Mouse (Mus musculus): ENCODE results near the gene Tmem95.
"Not testable (repeated sequence)": the region's sequence is repeated elsewhere in the genome, so short reads cannot be mapped to it uniquely, and the experiment has no call there.

The Tmem95 gene

DNA sequence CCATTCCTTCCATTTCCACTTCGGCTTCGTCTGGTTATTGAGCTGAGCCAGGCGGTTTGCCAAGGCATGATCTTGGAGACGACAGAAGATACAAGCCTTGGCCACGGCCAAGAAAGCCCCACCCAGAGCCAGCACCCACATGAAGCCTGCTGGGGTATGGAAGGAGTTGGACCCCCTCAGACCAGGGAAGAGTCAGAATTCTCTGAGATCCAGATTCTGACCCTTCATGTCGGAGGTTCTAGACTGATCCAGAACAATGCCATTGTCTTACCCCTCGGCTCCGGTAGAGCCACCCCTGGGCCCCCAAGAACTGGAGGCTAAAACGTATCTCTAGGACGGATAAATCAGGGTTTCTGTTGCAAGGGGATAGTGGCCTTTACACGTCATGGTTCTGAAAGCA lies at the start of gene Tmem95:
Tmem95 (minus strand) TSS at position 141 of the 400 bp plus-strand sequence.
- DNase-seq (ENCODE audit: low read depth, low spot score), result no peak

DNA sequence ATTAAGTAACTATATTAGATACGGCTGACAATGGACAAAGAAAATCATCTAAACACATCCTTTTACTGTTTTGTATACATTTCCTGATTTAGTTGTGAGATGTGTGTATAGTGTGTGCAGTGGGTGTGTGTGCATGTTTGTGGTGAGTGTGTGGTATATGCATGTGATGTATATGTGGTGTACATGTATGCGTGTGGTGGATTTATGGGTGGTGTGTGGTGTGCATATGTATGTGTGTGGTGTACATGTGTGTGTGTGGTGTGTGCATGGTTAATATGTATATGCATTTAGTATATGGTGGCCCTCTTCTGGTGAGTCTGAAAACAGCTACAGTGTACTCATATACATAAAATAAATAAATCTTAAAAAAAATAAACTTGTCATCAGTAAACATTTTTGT lies 49.7 kb upstream of the Tmem95 start:
- no peak for DNase-seq (ENCODE audit: low read depth, low spot score)

DNA sequence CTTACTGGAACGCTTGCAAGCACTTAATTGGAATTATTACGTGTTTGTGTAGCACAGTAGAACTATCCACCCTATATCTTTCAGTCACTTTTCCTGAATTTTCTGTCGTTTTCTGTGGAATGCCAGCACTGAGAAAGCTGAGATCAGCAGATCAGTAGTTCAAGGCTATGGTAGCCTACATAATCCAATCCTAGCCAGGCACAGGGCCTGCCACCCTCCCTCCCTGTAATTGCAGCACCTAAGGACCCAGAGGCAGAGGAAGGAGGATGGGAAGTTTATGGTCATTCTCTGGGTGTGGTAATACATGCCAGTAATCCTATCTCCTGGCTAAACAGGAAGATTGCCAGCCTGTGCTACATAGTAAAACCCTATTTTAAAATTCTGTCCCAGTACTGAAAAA lies 45.0 kb upstream of the Tmem95 start:
- DNase-seq (ENCODE audit: low read depth, low spot score), result no peak

DNA sequence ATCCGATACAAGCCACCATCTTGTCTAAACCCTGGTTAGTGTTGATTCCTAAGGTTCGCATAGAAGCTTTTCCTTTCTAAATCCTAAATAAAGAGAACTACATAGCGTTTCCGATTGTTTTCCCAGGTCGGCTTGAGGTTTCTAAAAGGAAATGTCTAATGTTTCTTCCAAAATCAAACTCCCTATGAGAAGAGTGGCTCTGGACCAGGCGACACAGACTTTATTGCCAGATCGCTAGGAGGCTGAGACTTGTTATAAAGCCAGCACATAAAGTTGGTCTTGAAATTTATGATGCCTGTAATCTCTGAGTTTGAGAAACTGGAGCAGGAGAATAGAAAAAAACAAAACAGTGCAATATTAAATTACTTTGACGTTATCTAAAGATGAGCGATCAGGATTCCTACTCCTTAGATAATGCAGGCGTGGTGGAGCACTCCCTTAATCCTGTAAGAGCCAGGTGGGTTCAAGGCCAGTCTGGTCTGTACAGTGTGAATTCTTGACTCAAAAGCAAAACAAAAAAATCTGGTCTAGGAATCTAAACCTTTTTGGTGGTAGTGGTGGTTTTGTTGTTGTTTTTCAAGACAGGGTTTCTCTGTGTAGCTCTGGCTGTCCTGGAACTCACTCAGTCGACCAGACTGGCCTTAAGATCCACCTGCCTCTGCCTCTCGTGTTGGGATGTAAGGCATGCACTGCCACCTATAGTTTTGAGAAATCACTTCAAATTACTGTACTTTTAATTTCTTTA lies 44.4 kb upstream of the Tmem95 start:
- DNase-seq (ENCODE audit: low read depth, low spot score), result peak; percentile 29

DNA sequence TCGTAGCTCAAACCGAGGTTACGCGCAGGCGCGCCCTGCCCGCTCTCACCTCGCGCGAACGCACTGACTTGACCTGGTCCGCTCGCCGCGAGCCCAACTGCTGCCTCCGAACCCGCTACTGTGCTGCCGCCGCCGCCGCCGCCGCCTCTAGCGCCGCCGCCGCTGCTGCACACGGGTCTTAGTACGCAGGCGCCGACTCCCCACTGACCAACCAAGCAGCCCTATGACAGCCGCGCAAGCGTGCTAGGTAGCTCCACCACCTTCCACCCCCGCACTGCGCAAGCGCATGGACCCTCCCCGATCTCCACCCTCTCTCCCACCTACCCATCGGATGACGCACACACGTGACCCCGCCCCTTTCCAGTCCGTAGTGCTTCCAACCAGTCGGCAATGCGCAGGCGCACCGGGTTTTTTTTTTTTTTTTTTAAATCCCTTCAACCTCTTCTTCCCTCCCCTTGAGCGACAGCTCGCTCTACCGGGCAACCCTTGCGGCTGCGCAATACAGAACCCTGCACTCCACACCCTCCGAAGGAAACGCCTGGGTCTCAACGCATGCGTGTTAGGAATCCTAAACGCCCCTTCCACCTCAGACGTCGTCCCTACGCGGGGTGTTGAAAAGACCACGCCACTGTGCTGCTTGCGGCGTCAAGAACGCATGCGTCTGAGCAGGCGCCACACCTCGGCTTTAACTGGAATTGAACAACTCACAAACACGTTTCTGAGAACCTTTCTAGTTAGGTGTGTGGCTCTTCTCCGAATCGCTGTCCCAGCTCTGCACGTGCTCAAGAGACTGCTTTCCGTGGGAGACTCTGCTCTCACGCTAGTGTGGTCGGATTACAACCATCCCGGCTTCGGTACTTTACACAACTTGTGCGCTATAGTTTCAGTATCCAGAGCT lies 43.5 kb upstream of the Tmem95 start, which contains the start of gene Eif5a:
Eif5a (minus strand) TSS at position 845 of the 898 bp plus-strand sequence.
- peak; percentile 100 for DNase-seq (ENCODE audit: low read depth, low spot score)

DNA sequence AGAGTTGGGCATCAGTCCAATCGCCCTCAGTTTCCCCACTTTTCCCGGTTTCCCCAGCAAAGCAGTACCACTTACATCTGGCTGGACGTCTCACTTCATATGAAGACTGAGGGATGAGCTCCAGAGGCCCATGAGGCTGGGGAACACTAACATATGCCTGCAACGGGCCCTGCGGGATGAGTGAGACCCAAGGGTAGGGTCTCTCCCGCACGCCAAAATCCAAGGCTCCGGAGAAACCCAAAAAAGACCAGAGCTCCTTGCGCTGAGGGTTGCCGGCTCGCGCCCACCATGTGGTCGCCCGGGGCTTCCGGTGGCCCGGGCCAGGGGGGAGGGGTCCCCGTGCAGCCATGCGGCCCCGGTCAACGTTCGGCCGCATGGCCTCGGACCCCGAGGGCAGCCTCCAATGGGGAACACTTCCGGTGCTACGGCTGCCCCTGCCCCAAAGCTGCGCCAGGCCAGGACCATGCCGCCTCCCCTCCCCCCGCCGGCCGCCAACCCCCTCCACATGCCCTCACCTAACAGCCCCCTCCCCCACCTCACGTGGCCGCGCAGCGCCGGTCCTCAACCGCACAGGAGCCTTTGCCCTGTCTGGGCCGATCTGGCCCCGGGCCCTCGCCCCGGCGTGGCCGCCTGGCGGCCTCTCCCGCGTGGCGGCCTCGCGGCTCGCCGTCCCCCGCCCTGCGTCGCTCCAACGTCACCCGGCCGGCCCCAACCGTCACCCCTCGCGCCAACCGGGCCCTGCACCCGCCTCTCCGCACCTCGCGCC lies 42.6 kb upstream of the Tmem95 start:
- peak; percentile 60 for DNase-seq (ENCODE audit: low read depth, low spot score)

DNA sequence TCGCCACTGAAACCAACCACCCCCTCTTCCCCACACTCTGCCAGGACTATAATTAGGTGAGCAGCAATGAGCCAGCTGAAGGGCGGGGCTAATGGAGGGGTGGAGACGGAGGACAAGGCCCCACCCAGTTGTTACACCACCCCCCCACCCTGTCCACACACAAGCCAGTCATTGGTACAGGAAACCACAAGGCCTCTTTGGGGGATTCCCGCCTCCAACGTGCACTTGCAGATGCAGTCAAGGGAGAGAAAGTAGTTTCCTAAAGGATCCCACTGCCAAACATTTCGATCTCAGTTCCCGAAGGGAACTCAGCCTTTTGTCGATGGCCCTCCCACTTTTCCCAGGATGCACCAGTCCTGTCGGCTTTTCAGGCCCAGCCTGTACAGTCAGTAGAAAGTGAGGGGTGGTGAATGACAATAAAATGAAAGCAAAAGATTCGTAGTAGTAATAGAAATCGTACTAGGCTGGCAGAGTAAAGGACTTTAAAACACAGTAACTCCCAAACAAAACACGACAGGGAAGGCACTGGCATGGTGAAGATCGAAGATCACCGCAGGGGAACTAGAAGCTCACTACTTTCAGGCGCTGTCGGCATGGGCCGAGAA lies 41.9 kb upstream of the Tmem95 start:
- peak; percentile 77 for DNase-seq (ENCODE audit: low read depth, low spot score)

DNA sequence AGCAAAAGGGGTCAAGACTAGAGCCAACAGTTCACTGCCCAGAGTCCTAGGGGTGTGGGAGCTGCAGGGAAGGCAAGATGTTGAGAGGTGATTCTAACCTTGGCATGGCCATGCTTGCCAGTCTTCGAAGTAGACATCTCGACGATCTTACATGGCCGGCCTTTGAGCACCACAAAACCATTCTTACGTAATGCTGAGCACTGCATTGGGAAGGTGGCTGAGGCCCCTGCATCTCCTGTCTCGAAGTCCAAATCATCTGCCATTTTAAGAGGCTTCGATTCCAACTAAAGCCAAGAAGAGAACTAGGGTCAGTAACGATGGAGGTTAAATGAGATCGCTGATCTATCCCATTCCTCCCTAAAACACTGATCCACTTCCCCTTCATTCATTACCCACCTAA lies 41.2 kb upstream of the Tmem95 start:
- no peak for DNase-seq (ENCODE audit: low read depth, low spot score)

DNA sequence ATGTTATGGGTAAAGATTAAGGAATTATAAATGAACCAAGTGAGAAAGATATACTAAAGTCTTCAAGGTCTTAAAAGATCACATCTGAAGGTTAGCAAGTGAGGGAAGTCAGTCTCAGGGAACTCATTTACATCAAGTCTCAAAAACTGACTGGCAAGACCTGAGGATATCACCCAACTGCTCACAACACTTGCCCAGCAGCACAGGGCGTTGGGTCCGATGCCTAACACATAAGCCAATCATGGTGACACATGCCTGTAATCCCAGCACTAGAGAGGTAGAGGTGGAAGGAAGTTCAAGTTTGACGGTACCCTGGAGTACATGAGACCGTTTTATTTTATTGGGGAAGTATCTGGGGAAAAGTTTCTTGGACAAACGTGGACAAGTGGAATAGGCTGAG lies 40.3 kb upstream of the Tmem95 start:
- no peak for DNase-seq (ENCODE audit: low read depth, low spot score)

DNA sequence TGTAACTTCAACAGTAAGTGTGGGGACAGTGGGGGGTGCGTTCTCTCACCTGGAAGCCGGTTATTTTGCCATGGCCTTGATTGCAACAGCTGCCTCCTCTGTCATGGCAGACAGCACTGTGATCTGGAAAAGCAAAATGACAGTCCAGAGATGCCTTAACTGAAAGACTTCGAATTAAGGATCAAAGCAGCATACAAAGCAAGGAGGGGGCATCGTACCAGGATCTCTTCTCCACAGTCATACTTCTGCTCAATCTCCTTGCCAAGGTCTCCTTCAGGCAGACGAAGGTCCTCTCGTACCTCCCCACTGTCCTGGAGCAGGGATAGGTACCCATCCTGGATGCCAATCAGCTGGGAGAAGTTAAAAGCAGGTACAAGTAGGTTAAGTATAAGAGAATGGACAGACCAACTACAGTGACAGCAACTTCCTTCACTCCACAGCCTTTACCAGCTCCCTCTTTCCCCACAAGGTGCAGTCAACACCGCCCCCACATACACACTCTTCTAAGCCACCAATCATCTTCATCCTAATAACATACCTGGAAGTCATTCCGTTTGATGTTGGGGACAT lies 39.6 kb upstream of the Tmem95 start:
- DNase-seq (ENCODE audit: low read depth, low spot score), result no peak

DNA sequence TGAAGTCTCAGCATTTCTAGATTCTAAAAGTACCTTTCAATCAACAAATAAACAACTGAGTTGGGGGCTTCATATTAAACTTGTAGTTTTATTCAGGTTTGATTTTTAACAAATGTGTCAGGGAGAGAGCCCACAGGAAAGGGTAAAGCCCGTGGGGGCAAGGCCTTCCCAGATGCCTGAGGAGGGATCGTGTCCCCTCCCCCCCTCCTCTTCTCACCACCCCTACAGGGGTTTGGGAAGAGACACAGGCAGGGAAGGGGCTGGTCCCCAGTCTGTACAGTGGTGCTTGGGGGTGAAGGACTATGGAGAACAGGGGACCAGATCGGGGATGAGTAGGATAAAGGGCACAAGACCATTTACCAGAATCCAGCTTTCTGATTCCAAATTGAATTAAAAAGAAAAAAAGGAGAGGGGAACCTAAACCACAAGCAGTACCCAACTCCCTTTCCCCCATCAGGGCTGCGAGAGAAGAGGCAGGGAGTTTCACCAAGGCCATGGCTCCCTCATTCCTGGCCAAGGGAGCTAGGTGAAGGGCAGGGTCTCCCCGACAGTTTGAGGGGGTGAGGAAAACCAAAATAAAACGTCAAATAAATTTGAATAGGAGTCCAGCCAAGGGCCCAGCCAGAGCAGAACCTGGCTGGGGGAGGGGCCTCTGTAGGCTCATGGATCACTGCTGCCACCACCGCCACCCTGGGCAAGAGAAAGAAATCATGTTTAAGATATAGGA lies 39.0 kb upstream of the Tmem95 start:
- DNase-seq (ENCODE audit: low read depth, low spot score), result not testable (repeated sequence)

DNA sequence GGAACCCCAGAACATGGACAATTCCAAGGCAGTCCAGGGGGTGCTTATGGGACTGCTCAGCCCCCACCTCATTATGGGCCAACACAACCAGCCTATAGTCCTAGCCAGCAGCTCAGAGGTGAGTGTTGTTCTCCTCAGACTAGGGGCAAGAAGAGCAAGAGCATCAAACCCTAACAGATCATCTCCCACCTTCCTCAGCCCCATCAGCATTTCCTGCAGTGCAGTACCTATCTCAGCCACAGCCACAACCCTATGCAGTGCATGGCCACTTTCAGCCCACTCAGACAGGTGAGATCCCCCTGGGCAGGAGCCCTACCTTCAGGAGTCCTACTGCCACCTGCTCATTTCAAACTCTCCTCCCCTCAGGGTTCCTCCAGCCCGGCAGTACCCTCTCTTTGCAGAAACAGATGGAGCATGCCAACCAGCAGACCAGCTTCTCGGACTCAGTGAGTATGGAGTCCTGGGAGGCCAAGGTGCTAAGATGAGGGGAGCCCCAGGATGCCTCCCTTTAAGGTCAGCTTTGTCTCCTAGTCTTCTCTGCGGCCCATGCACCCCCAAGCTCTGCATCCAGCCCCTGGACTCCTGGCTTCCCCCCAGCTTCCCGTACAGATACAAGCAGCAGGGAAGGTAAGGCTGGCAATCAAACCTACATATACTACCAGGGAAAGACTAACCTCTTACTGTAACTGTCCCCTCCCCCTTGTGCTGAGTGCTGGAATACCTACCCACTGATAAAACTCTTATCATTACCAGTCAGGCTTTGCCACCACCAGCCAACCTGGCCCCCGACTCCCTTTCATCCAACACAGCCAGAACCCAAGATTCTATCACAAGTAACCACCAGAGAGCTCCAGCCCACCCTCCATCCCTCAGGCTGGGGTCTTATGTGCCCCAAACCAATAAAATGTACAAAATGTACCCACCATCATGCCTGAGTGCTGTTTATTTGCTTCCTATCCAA lies 38.1 kb upstream of the Tmem95 start:
- no peak for DNase-seq (ENCODE audit: low read depth, low spot score)

DNA sequence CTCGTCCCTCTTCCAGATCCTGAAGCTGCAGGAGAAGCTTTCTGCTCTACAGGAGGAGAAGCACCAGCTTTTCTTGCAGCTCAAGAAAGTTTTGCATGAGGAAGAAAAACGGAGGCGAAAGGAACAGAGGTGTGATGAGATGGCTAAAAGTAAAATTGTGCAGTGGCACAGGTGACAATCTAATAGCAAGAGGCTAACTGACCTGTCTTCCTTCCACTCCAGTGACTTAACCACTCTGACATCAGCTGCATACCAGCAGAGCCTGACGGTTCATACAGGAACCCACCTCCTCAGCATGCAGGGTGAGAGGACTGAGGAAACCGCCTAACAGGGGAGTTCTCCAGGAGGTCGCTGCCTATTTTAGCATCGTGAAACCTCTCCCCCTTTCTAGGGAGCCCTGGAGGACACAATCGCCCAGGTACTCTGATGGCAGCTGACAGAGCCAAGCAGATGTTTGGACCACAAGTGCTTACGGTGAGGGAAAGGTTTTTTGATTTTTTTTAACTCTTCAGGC lies 37.2 kb upstream of the Tmem95 start:
- DNase-seq (ENCODE audit: low read depth, low spot score), result no peak

DNA sequence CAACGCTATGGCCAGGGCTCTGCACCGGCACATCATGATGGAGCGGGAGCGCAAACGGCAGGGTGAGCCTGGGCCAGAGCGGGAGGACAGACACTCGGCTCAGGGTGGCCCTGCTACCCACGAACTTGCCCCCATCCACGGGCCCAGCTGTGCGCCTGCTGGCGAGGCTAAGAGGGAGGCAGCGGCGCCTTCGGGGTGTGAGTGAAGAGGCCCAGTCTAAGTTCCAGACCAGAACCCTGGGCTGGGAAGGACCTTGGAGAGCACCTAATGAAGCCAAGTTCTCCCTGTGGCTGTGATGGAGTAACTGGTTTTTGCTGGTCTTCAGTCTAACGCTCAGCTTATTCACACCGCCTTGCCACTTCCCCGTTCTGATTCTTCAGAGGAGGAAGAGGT lies 36.5 kb upstream of the Tmem95 start:
- DNase-seq (ENCODE audit: low read depth, low spot score), result no peak

DNA sequence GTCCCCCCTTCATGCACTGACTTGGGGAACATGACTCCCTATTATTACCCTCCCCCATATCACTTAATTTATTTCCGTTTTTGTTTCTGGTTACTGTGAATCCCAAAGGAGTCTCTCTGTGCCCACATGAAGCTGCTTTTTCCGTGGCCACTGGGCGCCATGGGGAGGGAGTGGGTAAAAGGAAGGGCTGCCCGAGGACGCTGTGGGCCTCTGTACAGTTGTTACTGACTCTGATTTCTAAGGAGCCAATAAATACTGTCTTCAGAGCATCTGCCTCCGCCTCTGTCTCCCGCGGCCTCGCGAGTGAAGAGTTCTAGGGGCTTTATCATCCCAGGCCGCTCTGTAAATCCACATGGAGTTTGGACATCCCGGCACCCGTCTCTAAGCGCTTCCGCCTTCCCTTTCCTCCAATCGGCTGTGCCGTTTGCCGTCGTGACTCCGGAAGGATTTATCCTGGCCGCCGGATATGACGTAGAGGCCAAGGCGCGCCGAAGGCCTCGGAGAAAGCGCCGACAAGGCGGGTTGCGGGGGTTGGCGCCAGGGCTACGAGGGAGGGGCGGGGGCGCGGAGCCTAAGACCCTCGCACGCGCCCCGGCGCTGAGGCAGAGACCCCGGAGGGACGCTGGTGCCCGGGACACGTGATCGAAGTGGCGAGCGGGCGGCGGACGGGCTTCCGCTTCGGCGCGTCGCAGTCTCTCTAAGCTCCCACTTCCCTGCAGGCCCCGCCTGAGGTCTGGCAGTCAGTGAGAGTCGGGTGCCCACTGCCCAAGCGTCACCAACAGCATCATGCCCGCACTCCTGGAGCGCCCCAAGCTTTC lies 35.9 kb upstream of the Tmem95 start, which contains the start of gene Gps2:
Gps2 (plus strand) TSS at position 335 of the 818 bp plus-strand sequence.
- peak; percentile 99 for DNase-seq (ENCODE audit: low read depth, low spot score)

DNA sequence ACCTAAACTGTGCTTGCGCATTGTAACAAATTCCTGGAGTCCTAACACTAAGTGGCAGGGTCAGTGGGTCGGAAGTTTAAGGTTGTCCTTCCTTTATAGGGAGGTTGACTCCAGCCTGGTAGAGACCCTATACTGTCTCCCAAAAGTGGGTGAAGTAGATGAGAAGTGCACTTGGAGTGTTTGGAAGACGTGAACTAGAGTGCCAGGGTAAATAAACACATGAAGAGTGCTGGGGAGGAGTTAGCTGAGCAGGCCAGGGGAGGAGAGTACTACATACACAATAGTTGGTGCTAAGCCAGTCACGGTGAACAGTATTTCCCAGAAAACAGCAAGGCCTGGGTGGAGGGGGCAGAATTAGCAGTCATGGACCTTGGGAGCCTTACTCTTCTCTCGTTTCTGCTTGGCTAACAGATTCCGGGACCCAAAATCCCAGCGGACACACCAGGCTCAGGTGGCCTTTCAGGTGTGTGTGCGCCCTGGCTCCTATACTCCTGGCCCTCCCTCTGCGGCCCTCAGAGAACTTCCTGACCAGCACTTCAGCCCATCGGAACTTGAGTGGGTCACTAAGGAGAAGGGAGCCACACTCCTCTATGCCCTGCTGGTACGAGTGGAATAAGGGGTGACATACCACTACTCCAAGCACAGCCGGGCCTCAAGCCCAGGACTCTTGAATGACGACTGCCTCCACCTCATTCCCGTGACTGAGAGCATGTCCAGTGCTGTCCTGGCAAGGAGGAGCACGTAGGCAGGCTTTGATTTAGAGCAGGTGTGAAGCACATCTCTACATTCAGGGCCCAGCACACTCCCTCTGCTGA lies 35.1 kb upstream of the Tmem95 start:
- DNase-seq (ENCODE audit: low read depth, low spot score), result no peak

DNA sequence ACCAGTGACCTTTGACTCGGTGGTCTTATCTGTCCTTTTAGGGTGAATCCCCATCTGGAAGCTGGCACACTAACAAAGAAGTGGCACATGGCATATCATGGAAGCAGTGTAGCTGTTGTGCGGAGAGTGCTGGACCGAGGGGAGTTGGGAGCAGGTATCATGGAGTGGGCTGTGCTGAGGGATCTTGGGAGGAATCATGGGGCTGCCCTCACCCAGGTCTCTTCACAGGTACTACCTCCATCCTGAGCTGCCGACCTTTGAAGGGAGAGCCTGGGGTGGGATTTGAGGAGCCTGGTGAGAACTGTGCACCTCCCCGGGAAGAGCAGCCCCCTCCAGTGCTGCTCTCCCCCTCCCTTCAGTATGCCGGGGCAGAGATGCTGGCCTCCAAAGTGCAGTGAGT lies 33.9 kb upstream of the Tmem95 start:
- no peak for DNase-seq (ENCODE audit: low read depth, low spot score)
